Mouse (Mus musculus) macrophage (primary cell): ENCODE measurements around the gene Cog6. TPM values are rescaled to one million over a fixed set of nuclear protein-coding genes. Genes with fewer than 3 reads are reported as not detected.
"Not testable (repeated sequence)": the region's sequence is repeated elsewhere in the genome, so short reads cannot be mapped to it uniquely, and the experiment has no call there.

ENCODE experiments used
- H3K27ac ChIP-seq: fragments of 350-480 bp; formaldehyde crosslinking; 2 replicates; pipeline ENCODE4 v1.9.0; 2021
- H3K36me3 ChIP-seq: fragments of 350-480 bp; formaldehyde crosslinking; 2 replicates; pipeline ENCODE4 v1.9.0; 2021; ENCODE audit errors: inconsistent target
- H3K4me3 ChIP-seq: fragments of 350-480 bp; formaldehyde crosslinking; 2 replicates; pipeline ENCODE4 v1.9.0; 2021; ENCODE audit errors: inconsistent target
- H3K79me2 ChIP-seq: fragments of 350-480 bp; formaldehyde crosslinking; 2 replicates; pipeline ENCODE4 v1.9.0; 2021; ENCODE audit errors: inconsistent target
- WGBS: methylation state at CpG from one replicate; pipeline ENCODE4 v1.1.7; 2026; ENCODE audit warnings: inconsistent platforms; ENCODE audit not compliant: missing documents; 5-methylcytosine and 5-hydroxymethylcytosine counted together
- polyA plus RNA-seq: library from polyadenylated mRNA; stranded (reverse); fragments of 250-400 nt; gene quantifications from 3 replicates; pipeline ENCODE4 v1.2.4, GENCODE M21; 2018; ENCODE audit warnings: inconsistent platforms

Cog6 gene
- polyA plus RNA-seq, 1 experiment from 2014 or later, result 18.0 TPM

DNA sequence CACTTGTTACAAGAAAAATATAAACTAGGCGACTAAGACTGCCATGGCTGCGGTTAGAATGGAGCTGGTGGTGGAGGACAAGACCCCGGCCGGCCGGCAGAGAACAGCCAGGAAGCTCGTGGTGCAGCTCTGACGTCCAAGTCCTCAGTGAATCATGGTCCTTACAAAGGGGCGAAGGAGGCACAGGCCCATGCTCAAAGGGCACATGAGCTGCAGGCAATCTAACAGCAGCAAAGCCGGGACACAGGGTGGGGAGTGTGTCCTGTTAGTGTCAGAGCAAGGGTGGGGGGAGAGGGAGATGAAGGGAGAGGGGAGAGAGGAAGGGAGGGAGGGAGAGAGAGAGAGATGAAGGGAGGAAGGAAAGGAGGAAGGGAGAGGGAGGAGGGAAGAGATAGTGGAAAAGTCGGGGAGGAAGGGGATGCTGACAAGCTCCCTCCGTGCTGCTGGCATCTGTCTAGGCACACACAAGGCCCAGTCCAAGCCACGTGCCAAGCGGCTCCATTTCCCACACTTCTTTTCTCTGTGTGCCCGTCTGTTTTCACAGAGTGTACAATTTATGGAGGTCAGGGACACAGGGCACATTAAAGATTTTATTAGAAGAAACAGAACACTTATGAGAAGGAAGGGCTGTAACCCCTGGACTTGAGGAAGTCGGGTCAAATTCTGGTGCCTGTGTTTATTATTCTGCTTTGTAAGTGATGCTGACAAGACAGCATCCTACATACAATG is 17.9 kb downstream of the Cog6 start:
- Histone ChIP-seq H3K79me2 (no peaks in the 10 kb centered on the region), H3K4me3 (no peak overlapping the region), H3K36me3 (peaks cover 47% of the 10 kb centered on the region), H3K27ac (no peak overlapping the region)
- 92% methylated on average over 15 of the region's 15 CpGs for WGBS

DNA sequence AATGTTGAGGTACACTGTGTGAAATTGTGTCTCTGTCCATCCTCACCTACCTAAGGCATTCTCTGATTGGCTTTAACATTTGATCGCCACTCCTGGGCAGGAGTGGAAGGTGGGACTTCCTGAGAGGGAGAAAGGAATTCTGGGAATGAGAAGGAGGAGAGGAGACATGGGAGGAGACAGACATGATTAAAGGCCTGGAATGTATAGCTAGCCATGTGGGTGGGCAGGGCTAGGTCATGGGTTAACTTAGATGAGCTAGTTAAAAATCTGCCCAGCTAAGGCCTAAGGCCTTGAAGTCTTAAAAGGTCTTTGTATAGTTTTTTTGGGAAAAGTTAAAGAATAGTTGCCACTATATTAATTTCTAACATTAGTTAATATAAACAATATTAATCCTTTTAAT is 19.7 kb downstream of the Cog6 start:
- H3K27ac ChIP-seq, result no peak overlapping the region
- H3K79me2 ChIP-seq, result no peaks in the 10 kb centered on the region
- peaks cover 40% of the 10 kb centered on the region for H3K36me3 ChIP-seq
- 85% methylated on average over 1 of the region's 1 CpGs for WGBS
- H3K4me3 ChIP-seq, result no peak overlapping the region

DNA sequence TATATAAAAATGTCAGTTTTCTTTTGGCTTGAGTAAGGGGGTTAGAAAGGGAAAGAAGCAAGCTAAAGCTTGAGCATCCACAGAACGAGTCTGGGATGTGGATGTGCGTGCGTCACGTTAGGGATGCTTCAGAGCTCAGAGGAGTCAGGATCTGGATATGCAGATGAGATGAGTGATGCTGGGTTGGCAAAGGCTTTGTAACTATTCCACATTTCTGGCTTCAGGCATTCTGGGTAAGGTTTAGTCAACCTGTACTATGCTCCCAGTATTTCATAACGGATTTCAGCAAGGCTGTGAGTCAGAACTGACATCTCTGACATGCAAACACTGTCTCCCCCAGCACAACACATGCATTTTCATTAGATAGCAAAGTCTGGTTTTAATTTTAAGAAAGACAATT is 20.4 kb downstream of the Cog6 start:
- H3K4me3 ChIP-seq, result no peak overlapping the region
- H3K27ac ChIP-seq, result no peak overlapping the region
- H3K79me2 ChIP-seq, result no peaks in the 10 kb centered on the region
- 95% methylated on average over 5 of the region's 5 CpGs for WGBS
- H3K36me3 ChIP-seq, result peaks cover 36% of the 10 kb centered on the region

DNA sequence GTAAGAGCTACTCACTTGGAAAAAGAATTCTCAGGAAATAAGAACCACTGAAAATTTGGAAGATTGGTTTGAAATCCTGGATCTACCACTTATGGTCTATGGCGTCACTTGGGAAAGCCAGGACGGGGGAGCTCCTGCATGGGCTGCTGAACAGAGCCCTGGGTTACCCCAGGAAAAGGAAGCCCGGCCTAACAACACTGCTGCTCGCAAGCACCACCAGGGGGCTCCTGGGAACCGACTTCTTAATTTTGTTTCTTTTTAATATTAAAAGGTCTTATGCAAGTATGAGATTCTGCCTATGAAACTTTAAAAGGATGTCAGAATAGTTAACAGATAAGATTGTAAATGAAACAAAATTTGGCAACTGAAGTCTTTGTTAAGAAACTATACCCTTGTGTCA is 22.4 kb downstream of the Cog6 start:
- no peak overlapping the region for H3K4me3 ChIP-seq
- no peaks in the 10 kb centered on the region for H3K79me2 ChIP-seq
- H3K27ac ChIP-seq, result no peak overlapping the region
- peaks cover 20% of the 10 kb centered on the region for H3K36me3 ChIP-seq
- WGBS, result 56% methylated on average over 5 of the region's 5 CpGs

GRCm38 (mm10) chr3:52993296-52993695 is 23.7 kb downstream of the Cog6 start:
- Histone ChIP-seq H3K79me2 (no peaks in the 10 kb centered on the region), H3K4me3 (no peak overlapping the region), H3K27ac (no peak overlapping the region), H3K36me3 (peaks cover 25% of the 10 kb centered on the region)
- 94% methylated on average over 7 of the region's 10 CpGs for WGBS

GRCm38 (mm10) chr3:52990041-52990737 is 26.8 kb downstream of the Cog6 start:
- Histone ChIP-seq H3K79me2 (no peaks in the 10 kb centered on the region), H3K27ac (no peak overlapping the region), H3K4me3 (no peak overlapping the region), H3K36me3 (peaks cover 28% of the 10 kb centered on the region)
- WGBS, result 32% methylated on average over 18 of the region's 18 CpGs

DNA sequence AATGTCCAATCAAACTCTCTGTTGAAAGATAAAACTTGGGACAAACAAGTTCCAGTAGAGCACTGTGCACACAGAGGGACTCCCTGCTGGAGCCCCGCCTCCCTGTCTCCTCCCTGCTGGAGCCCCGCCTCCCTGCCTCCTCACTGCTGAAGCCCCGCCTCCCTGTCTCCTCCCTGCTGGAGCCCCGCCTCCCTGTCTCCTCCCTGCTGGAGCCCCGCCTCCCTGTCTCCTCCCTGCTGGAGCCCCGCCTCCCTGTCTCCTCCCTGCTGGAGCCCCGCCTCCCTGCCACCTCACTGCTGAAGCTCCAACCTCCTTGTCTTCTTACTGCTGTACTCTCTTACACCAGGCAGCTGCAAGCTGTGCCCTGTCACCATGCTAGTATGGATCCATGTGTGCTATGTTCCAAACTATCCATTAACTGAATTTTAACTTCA is 31.5 kb downstream of the Cog6 start:
- H3K27ac ChIP-seq, H3K79me2 ChIP-seq, H3K4me3 ChIP-seq: not testable (repeated sequence)
- 80% methylated on average over 5 of the region's 7 CpGs for WGBS
- peaks cover 28% of the 10 kb centered on the region for H3K36me3 ChIP-seq

GRCm38 (mm10) chr3:52983772-52984171 is 33.3 kb downstream of the Cog6 start:
- peaks cover 22% of the 10 kb centered on the region for H3K36me3 ChIP-seq
- no peaks in the 10 kb centered on the region for H3K79me2 ChIP-seq
- no peak overlapping the region for H3K27ac ChIP-seq
- 65% methylated on average over 3 of the region's 3 CpGs for WGBS
- no peak overlapping the region for H3K4me3 ChIP-seq

DNA sequence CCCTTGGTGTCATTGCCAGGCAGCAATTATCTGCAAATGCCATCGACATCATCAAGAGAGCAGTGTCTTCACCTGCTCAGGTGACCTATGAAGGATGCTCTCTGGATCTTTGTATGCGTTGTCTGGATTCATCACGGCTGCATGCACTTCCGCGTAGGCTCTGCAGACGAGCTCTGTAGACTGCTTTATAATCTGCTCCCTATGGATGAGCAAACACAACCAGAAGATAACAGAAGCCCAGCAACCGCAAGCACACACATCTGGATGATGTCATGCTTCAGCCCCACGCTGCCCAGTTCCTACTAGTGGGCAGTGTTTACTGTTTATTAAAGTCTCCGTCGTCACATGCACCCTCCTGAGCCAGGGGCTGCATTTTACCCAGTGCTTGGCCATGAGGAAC is 34.0 kb downstream of the Cog6 start:
- Histone ChIP-seq H3K79me2 (no peaks in the 10 kb centered on the region), H3K36me3 (peaks cover 16% of the 10 kb centered on the region), H3K4me3 (no peak overlapping the region), H3K27ac (no peak overlapping the region)
- 95% methylated on average over 10 of the region's 10 CpGs for WGBS

DNA sequence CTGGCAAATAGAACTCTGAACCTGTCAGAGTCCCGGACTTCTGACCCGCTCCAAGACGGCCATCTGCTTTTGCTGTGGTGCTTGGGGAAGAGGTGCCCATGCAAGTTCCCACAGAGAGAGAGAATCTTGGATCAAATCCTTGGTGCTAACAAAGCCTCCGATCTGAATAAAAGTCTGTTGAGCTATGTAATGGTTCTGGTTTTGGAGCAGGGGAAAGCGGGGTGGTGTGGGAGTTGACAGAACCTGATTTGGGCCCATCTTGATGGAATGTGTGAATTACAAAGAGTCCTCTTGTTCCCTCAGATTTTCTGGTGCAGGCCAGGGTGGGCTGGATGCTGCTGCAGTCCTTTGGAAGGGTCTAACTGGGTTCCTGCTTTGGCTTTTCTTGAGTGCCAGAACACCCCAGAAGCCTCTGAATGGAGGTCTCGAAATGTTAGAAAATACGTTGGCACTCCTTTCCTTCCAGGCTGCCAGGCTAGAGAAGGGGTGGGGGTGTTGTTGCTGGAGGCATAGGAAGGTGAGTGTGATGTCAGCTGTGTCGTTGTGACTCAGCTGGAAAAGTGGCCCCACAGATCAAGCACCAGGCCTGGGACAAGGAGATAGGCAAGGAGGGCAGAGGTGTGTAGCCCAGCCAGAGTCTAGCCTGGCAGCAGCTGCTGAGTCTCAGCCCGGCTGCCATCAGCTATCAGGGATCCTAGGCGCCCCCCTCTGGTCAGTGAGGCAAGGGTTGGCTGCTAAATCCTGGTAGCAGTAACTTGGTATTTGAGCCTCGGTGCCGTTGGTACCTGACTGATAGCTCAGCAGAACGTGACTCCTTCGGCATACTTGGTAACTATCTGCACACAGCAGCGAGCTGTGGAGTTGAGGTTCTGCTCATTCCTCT is 42.1 kb downstream of the Cog6 start:
- Histone ChIP-seq H3K79me2 (no peaks in the 10 kb centered on the region), H3K36me3 (no peaks in the 10 kb centered on the region), H3K4me3 (no peak overlapping the region), H3K27ac (no peak overlapping the region)
- WGBS, result 49% methylated on average over 15 of the region's 15 CpGs

GRCm38 (mm10) chr3:52972916-52973315 is 44.1 kb downstream of the Cog6 start:
- WGBS, result 12% methylated on average over 7 of the region's 7 CpGs
- Histone ChIP-seq H3K4me3 (no peak overlapping the region), H3K36me3 (no peaks in the 10 kb centered on the region), H3K27ac (no peak overlapping the region), H3K79me2 (no peaks in the 10 kb centered on the region)

- Histone ChIP-seq H3K4me3 (no peak overlapping the region), H3K36me3 (no peaks in the 10 kb centered on the region), H3K27ac (no peak overlapping the region), H3K79me2 (no peaks in the 10 kb centered on the region)
- WGBS, result 94% methylated on average over 5 of the region's 5 CpGs
These were observed 50.0 kb downstream of the Cog6 start for GRCm38 (mm10) chr3:52967046-52967445.

DNA sequence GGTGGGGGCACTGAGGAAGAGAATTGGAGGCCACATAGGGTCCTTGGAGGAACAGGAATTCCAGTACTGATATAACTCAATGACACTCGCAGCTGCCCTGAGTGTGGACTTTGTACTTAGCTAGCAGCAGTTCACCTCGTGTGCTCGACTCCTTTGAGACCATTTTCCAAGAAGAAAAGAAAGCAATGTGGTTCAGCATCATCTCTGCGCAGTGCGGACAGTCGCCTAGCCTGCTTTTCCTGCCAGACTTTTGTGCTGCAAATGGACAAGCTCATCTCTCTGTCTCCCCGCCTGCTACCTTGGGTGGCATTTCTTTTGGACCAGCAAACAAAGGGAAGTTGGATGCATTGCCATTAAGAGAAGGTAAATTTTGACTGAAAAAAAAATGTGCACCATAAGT is 52.8 kb downstream of the Cog6 start:
- Histone ChIP-seq H3K4me3 (no peak overlapping the region), H3K79me2 (no peaks in the 10 kb centered on the region), H3K27ac (no peak overlapping the region), H3K36me3 (no peaks in the 10 kb centered on the region)
- 88% methylated on average over 7 of the region's 7 CpGs for WGBS

DNA sequence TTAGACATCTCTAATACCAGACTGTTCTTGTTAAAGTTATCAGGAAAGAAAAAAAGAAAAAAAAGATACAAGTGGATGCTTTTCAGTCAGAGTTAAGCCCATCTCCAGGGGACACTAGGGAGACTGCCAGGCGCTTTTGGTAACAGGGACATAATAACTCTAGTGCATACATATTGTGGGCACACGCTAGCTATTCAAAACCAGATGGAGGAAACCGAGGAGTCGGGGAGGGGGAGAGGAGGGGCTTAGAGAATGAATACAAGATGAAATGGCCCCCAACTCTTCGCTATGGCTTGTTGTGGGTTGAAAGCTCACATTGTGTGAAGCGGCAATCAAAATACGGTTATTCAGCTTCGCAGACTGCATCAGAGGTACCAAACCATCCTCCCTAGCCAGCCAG is 53.6 kb downstream of the Cog6 start:
- WGBS, result 88% methylated on average over 8 of the region's 8 CpGs
- Histone ChIP-seq H3K27ac (no peak overlapping the region), H3K79me2 (no peaks in the 10 kb centered on the region), H3K36me3 (no peaks in the 10 kb centered on the region), H3K4me3 (no peak overlapping the region)

DNA sequence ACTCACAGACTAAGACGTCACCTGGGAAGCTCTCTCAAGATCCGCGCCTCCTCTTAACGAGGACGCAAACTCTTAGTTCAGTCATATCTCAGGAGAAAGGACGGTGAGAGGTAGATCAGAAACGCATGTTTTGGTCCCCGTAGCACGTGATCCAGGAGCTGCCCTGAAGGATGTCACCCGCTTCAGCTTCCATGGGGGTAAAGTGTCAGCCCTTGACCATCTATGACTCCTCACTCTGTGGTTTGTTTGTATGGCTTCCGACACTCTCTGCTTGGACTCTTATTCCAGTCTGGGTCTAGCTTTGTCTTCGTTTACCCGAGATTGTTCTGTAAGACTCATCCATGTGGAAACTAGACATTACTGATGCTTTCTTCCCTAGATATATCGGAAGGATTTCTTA is 54.6 kb downstream of the Cog6 start:
- Histone ChIP-seq H3K36me3 (no peaks in the 10 kb centered on the region), H3K27ac (no peak overlapping the region), H3K79me2 (no peaks in the 10 kb centered on the region), H3K4me3 (no peak overlapping the region)
- 93% methylated on average over 14 of the region's 14 CpGs for WGBS
